Mouse (Mus musculus) right cerebral cortex, adult 2 months (tissue): ENCODE data around the gene D630045J12Rik.

ENCODE experiments used
- DNase-seq, 2 experiments: peaks; one replicate each; pipeline ENCODE4 v3.0.0; 2021 to 2022; ENCODE audit warnings: low spot score in 2 of 2

D630045J12Rik gene

DNA sequence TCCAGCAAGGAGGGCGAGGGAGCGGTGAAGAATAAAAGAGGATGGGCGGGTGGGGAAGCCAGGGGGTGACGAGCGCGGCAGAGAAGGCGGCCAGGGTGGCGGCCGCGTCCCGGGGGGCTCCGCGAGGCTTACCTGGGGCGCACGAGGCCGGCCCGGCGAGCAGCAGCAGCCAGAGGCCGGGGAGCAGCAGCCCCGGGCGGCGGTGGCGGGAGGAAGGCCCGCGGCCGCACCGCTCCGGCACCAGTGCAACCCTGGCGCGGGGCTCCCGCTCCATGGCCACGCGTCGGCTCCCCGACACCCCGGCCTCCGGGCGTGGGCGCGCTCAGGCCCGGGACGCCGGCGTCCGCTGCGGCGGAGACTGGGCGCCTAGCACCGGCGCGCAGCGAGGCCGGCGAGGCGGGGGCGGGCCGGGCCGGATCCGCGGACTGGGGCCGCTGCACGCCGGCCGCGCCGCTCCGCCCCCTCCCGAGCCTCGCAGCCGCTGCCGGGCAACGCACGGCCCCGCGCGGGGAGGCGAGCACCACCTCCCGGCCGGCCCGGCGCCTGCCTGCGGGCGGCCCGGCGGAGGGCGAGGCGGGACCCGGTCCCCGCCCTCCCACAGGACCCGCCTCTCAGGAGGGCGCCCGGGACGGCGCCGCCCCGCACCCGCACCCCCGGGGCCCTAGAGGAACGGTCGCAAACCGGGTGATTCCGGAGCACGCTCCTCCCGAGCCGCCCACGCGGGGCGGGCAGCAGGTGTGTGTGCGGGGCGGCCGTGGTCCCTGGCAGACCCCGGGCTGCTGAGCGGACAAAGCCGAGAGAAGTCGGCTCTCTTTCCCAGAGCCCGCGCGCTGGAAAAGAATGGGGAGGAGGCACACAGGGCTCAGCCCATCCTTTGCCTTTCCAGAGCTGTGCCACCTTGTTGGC, at the start of gene D630045J12Rik:
D630045J12Rik (minus strand) TSS at position 274 of the 906 bp plus-strand sequence.
- peak; percentile 45 to 46 for DNase-seq

DNA sequence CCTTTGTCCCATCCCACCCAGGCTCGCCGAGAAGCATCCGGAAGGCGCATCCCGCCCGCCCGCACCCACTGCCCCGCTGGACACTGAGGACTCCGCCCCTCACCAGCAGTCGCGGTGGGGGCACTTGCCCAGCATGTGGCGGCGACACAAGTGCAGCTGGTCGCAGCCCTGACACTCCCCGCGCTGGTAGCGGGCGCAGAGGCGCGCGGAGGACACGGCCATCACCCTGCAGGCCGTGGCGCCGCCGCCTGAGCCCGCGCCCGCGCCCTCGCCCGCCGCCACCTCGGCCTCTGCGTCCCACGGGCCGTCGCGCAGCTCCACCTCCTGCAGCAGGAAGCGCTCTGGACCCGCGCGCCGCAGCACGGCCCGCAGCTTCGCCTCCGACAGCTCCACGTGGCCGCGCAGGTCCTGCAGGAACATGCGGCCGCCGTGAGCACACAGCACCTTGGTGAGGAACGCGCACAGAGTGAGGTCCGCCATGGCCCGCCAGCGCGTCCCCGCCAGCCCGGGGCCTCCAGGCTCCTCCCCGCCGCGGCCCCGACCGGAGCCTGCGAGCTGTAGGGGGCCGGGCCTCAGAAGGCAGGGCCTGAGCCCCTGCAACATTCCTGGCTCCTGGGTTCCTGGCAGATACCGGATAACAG, 45.1 kb upstream of the D630045J12Rik start, which contains the start of gene Zc3hav1l:
Zc3hav1l (minus strand) TSS at position 499 of the 641 bp plus-strand sequence.
- peak; percentile 35 to 60 for DNase-seq

DNA sequence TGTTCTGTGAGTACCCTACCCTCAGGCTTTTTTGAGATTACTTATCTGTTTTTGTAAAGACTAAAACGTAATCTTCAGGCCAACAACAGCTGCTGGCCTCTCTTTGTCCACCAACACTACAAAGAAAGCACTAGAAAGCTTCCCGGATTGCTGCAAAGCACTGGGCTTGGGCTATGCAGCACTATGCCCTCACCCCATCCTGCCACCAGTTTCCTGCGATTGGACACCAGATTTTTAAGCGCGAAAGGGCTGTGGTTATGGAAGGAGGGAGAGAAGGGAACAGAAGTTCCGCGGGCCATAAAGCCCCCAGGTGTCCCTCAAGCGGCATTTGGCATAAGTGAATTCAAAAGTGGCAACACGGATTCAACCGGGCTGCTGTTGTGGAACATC, 44.4 kb upstream of the D630045J12Rik start:
- peak in 1 of 2 experiments; percentile 10 for DNase-seq

DNA sequence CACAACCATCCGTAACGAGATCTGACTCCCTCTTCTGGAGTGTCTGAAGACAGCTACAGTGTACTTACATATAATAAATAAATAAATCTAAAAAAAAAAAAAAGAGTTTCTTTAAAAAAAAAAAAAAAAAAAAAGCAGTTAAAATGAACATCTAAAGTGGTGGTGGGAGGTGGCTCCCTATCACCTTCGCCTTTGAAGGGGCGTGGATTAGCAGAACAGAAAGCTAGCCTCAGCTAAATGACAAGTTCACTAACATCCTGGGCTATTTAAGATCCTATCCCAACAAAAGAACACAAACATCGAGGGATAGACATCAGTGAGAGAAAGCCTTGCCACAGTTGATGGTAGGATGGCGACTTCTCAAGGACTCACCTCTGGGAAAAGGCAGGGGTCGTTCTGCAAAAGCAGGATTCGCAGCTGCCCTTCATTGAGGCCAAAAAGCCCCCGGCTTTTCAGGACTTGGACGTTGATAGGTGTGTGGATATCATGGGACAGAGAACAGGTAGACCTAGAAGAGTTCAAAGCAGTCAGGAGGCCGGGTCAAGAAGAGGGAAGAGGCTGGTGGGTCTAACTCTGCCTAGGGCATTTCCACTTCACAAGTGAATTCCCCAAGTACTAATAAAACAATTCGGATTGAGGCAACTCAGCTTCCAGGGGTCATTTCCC, 43.9 kb upstream of the D630045J12Rik start:
- no peak for DNase-seq

DNA sequence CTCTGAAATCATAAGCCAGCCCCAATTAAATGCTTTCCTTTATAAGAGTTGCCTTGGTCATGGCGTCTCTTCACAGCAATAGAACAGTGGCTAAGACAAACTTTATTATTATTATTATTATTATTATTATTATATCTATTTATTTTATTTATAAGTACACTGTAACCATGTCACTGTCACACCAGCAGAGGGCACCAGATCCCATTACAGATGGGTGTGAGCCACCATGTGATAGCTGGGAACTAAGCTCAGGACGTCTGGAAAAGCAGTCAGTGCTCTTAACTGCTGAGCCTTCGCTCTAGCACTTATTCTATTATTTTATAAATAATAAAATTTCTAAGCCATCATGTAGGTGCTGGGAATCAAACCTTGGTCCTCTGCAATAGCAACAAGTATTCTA, 39.9 kb upstream of the D630045J12Rik start:
- no peak for DNase-seq

DNA sequence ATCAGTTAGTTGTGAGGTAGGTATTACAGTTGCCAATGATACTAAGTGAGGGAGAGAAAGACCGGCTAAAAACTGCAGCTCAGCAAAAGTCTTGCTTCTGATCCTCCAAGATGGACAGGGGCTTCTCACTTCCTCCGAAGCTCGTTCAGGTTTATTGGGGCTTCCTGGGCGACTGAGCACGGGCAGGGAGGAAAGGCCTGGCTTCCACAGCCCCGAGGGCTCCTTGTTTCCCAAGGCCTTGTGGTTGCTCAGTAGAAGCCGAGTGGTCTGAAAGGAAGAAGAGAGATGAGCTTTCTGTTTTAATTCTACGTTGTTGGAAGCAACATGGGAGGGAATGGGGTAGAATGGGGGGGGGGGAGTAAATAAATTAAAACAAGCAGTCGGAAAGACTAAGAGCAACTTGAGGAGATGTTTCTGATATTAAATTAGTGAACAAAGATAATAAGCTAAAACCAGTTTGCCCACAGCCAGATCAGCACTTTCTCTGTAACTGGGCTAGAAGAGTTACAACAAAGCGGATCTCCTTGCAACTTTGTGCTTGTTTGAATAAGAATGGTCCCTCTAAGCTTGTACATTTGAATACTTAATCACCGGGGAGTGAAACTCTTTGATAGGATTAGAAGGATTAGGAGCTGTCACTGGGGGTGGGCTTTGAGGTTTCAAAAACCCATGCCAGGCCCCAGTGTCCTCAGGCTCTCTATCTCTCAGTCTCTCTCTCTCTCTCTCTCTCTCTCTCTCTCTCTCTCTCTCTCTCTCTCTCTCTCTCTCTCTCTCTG, 39.2 kb upstream of the D630045J12Rik start:
- DNase-seq = no peak

DNA sequence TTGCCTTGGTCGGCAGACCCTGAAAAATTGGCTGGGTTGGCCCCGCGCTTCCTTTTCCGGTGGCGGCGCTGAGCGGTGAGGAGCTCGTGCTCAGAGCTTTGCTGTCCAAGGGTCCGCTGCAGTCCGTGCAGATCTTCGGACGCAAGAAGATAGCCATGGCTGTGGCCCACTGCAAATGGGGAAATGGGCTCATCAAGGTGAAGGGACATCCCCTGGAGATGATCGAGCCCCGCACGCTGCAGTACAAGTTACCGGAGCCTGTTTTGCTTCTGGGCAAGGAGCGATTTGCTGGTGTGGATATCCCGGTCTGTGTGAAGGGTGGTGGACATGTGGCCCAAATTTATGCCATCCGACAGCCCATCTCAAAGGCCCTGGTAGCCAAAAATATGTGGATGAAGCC, 30.6 kb upstream of the D630045J12Rik start:
- DNase-seq = no peak

DNA sequence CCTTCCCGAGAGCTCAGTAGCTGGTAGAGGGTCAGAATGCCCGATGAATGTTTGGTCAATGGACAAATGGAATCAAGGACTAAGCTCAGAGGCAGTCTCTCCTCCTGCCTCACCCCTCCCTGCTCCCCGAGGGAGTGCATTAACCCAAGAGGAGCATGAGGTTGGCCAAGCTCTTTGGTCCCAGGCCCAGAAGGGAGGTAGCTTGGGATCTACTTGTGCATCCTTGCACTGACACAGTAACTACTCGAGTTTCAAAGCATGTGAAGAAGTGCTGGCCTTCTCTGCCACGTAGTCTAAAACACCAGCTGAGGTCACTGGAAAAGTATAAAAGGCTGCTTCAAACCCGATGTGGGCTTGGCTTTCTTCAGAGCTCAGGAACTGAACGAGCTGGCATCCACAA, 10.7 kb upstream of the D630045J12Rik start:
- DNase-seq = no peak

DNA sequence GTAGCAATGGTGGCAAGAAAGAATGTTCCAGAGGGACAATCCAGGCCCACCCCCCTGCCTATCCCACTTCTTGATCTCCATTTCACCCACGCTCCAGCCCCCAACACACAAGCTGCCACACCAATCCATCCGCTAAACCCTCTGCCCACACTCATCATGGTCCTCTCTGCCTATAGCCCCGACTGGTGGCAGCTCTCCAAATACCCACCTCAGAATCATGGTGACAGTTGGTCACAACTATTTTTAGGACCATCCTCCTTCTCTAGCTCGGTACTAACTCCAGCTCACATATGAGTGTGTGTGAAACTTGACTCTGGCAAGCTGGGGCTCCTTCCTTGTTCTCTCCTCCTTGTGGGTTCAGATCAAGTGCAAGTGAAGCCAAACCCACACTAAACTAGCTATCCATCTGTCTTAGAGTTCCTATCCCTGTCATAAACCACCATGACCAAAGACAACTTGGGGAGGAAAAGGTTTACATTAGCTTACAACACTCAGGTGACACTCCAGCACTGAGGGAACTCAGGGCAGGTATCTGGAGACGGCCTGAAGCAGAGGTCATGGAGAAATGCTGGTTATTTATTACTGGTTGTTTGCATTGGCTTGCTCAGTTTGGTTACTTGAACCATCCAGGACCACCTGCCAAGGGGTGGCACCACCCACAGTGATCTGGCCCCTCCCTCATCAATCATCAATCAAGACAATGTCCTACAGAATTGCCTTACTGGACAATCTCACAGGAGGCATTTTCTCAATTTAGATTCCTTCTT, 9.8 kb upstream of the D630045J12Rik start:
- peak; percentile 72 to 77 for DNase-seq

DNA sequence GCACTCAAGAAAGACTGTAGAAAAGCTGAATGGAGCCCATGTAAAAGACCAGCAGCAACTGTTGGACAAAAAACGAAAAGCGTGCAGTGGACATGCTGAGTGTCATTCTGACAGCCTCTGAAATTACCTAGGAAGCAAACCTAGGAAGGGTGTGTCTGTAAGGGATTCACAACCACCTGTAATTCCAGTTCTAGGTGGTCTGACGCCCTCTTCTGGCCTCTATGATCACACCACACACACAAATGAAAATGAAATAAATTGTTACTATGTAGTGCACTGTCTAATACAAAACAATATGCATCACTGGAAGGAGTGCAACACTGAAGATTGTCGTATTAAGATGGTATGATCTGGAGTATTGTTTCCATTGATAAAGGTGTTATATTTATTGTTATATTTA, 8.1 kb upstream of the D630045J12Rik start:
- no peak for DNase-seq

DNA sequence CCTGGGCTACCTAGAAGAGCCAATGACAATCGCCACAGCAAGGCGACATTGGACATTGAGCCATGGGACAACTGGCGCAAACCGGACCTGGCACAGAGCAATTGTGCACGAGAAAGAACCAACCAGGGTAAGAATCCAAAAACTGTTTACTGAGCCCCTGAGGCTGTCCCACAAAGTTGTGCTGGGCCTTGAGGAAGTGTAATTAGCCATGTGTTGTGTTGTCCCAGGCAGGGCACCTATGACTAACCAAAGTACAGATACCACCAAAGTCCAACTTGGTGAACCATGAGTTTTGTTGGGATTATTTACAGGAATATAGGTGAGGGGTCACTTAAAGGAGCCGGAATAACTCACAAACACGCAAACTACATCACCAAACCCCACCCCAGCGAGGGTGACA, 3.7 kb upstream of the D630045J12Rik start:
- DNase-seq = no peak

DNA sequence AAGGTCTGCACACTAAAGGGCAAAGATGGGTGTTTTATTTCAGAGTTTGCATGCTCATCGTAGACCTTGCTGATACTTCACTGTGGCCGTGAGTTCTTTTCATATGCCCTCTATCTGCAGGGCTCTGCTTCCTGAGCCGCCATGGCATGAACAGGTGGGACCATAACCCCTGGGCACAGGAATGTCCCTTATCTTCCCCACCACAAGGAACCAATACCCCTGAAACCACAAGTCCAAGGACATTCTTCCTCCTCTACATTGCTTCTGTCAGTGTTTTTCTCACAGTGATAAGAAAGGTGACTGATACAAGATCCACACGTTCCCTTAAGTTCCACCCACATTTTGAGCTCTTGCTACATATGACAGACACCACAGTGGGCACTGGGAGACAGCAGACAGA, 3.0 kb upstream of the D630045J12Rik start:
- DNase-seq = no peak

DNA sequence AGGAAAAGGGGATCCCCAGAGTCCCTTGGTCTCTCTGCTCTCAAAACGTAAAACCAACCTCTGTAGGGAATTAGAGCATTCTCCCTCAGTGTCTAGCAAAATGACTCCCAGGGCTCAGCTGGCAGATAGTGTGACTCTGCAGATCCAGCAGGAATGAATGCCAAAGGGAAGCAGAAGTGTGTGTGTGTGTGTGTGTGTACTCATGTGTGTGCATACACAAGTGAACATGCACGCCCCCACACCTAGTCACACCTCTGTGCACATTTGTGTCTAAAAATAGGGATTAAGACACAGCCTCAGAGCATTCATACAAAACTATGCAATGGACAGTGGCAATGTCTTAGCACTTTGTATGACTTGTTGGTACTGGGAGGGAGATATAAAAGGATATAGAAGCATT, 2.0 kb upstream of the D630045J12Rik start:
- DNase-seq = no peak

DNA sequence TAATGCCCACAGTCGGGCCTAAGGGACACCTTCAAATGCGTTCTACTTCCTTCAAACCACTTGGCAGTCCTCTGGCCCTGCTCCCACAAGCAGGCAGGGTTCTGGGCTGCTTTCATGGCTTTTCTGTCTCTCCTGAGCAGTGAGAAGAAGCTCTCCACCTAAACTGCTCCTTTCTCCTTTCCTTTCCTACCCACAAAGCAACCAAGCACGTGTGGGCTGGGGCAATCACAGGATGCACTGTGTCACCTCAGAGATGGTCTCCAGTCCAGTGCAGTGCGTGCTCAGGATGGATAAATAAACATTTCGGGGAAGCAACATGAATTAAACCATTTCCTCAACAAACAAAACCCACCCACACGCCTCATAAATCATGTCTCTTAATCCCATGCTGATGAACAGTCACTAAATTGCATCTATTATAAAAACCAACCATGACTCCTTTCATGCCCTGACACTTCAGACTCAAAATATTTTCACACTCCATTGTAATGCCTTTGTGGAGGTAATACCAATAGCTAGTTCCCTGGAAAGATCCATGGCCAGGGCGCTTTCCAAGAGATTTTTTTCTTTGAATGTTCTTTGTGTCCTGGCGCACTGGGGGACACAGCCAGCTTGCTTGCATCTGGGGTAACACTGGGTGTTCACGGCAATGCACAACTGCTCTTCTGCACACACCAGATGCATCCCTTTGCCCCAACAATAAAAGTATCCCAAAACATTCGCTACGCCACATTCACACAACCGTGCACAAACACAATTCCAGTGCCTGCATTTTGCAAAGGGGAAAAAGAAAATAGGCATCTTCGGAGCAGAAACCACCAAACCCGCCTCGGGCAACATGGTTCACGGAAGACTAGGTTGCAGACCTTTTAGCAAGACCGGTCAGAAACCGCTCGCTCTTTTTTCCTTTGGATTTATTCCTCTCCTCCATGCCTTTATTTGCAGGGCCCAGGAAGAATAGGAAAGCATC, 758 bp downstream of the D630045J12Rik start:
- DNase-seq = no peak

DNA sequence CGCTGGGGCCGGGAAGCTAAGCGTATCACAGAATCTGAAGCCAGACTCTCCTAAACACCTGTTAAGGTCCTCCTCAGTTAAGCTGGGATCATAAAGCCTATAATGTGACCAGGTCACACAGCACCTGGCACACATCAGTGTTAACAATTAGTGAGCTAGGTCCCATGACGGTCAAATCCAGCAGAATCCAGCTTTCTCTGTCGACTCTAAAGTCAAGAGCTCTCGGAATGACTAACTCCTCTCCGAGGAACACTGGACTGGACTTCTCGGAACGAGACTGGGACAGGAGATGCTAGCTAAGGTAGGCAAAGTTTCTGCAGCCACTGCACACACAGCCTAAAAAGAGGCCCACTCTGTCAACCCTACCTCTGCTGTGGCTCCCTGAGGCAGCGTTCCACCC, 1.7 kb downstream of the D630045J12Rik start:
- no peak for DNase-seq

DNA sequence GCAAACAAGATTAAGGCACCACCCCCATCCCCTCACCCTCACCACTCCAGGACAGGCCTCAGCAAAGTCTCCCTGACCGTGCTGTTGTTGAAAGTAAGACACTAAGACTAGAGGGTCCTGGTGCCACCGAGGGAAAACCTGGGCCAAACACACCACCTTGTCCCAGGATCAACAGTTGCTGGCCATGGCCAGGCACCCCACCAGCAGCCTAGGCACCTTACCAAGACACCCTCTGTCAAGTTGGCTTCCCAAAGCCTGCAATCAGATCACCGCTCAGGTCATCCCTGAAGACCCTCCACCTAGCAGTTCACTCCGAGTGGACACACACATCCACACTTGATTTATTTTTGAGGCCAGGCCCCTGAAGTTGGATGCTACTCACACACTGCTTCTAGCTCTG, 2.3 kb downstream of the D630045J12Rik start:
- DNase-seq = no peak

DNA sequence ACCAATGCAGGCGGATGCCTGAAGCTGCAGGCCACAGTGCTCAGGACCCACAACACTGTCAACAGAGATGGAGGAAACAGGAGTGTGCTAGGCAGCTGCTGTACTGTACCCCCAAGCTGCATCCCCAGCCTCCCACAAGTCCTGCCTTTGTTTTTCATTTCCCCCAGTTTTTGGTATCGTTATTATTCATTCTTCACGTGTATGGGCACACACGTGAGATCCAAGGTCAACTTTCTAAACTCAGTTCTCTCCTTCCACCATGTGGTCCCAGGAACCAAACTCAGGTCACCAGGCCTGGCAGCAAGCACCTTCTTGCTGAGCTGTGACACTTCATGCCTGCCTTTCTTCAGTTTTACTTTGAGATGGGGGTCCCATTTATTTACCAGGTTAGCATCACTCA, 6.4 kb downstream of the D630045J12Rik start:
- no peak for DNase-seq

DNA sequence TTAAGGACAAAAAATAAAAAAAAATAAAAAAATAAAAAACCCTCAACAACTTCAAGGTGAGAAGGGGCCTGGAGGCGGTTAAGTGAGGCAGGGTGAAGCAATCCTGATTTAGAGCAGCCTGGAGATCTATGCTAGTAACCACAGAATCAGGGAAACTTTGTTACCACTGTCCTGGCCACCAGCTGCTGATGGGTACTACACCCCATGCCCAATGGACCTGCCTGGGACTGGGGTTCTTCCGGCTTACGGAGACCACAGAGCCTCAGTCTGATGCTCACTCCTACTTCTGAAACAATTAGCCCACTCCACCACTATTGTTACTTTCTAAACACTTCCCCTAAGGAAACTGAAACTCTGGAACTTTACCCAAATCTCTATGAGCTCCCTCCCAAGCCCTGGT, 9.0 kb downstream of the D630045J12Rik start:
- DNase-seq = no peak

DNA sequence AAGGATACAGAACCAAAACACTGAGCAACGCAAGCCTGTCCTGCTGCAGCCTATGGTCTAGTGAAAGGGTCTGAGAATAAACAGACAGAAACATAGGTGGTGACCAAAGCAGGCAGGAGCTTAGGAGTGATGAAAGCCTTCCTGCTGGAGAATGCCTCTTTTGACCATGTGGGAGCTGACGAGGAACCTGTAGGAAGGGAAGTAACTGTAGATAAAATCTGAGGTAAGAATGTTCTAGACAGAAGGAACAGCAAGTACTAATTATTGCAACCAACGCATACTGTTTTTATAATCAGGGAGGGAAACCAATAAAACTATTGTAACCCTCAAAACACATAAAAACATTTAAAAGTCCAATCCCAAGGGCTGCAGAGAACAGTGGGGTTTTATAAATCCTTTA, 9.6 kb downstream of the D630045J12Rik start:
- DNase-seq = no peak

DNA sequence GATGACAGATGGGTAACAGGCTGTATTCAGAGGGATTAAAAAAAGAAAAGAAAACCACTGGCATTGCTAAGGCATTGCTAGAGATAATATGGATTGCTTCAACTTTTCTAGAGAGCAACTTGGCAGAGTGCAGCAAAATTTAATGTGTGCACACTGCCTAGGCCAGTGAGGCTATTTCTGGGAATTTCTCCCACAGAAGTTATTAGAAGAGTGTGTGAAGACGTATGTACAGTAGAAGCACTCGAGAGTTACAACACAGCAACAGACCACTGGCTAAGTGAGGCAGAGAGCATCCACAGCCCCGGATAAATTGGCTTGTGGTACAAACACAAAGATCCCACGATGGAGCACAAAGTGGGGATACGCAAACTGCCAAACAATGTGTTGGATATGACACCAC, 11.0 kb downstream of the D630045J12Rik start:
- no peak for DNase-seq
